Mouse (Mus musculus) urinary bladder, postnatal 25 days (tissue): ENCODE results near the gene Mief2.

Source experiments
- DNase-seq: peaks from one replicate; pipeline ENCODE4 v3.0.0; 2022; ENCODE audit warnings: low spot score

Mief2 gene

GRCm38 (mm10) chr11:60776829-60777740 is 48.9 kb downstream of the Mief2 start, which contains the start of the genes Top3a and Smcr8:
TSS of gene Top3a (minus strand) at chr11:60777365.
TSS of gene Smcr8 (plus strand) at chr11:60777524.
- DNase-seq: peak; percentile 72

- no peak for DNase-seq
Measured at GRCm38 (mm10) chr11:60777801-60778370, 49.7 kb downstream of the Mief2 start.

GRCm38 (mm10) chr11:60779673-60780189 is 51.5 kb downstream of the Mief2 start:
- DNase-seq: no peak
